Mouse (Mus musculus): ENCODE results near the gene Selenbp2.
"Not testable (repeated sequence)": the region's sequence is repeated elsewhere in the genome, so short reads cannot be mapped to it uniquely, and the experiment has no call there.

Gene Selenbp2

DNA sequence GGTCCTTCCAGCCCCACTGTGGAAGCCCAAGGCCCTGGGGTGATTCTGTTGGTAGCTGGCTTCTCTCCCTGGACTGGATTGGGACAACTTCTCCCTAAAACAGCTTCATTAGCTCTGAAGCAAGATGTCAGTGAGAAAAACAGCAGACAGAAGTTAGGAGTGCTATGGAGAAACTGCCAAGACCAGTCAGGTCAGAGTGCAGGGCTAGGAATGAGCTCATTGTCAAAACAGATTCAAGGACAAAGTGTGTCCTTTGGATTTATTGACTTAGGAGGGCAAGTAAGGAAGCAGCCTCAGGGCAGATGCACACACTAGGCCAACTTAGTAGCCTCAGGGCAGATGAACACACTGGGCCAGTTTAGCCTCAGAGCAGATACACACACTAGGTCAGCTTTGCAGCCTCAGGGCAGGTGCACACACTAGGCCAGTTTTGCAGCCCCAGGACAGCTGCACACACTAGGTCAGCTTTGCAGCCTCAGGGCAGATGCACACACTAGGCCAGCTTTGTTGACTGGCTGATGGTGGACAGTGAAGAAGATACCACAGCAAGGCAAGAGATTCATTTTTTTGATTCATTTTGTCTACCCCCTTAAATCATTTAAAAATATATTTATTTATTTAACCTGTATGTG lies 2.6 kb upstream of the Selenbp2 start:
- no peak for DNase-seq (ENCODE audit: low spot score in 2 of 2)

- DNase-seq (ENCODE audit: low spot score in 2 of 2), result not testable (repeated sequence)
These were observed 1.7 kb upstream of the Selenbp2 start for GRCm38 (mm10) chr3:94691694-94692093.

DNA sequence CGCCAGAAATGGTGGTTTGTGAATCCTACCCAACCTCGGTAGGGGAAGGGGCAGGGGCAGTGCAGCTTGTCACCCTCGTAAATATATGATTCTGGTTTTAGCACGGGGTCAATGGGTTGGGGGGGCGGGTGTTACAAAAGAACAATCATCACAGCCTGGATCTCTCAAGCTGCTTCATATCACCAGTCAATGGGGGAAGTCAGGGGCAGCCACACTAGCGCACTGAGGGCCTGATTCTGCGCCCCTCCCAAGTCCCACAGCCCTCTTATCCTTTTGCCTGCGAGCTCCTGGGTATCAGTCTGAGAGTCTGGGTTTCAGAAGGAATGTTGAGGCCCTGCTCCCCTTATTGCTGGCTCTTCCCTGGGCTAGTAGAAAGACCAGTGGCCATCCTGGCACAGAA lies 518 bp downstream of the Selenbp2 start:
- not testable (repeated sequence) for DNase-seq (ENCODE audit: low spot score in 2 of 2)

DNA sequence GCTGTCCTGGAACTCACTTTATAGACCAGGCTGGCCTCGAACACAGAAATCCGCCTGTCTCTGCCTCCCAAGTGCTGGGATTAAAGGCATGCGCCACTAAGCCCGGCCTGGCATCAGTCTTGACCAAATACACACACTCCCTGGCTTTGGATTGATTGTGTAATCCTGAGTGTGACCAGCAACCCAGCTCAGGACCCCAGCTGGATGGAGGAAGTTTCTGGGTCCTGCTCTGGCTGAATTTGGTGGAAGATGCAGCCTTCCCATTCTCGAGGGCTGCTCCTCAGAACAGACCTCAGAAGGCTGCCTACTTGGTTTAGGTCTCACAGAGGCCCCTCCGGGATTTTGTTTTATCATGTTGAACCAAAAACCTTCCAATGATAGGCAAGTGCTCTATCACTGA lies 2.2 kb downstream of the Selenbp2 start:
- DNase-seq (ENCODE audit: low spot score in 2 of 2), result not testable (repeated sequence)

DNA sequence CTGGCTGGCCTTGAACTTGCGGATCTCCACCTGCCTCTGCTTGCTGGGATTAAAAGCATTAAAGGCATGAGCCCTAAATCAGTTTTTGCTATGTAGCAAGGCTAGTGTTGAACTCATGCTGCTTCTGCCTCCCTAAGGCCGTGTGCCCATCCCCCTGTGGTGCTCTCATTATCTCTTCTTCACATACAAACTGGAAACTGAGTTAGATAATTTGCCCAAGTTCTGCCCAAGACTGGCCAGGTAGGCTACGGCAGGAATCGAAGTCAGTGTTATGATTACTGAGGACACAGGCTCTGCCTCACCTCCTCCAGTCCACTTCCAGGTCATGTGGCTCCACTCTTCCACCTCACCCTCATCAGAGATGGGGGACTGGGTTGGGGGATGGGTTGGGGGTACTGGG lies 2.9 kb downstream of the Selenbp2 start:
- DNase-seq (ENCODE audit: low spot score in 2 of 2), result not testable (repeated sequence)

DNA sequence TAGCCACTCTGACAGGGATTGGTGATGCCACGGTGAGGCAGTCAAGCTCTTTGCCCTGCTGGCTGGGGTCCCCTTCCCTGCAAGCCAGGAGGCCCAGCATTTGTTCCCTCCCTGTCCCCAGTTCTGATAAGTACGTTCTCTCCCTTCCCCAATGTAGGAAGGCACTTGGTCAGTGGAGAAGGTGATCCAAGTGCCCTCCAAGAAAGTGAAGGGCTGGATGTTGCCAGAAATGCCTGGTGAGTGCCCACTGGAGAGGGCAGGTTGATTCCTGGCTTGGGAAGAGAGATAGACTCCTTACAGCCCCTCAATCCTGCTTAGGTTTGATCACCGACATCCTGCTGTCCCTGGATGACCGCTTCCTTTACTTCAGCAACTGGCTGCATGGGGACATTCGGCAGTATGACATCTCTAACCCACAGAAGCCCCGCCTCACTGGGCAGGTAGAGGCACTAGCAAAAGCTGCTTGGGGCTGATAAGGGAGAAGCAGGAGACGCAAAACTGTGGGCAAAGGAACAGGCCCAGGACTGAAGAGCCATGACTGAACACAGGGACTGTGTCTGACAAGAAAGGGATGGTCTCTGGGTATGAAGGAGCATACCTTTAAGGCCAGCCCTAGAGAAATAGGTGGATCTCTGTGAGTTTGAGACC lies 8.9 kb downstream of the Selenbp2 start:
- not testable (repeated sequence) for DNase-seq (ENCODE audit: low spot score in 2 of 2)

- no peak for DNase-seq (ENCODE audit: low spot score in 2 of 2)
These were observed 9.5 kb downstream of the Selenbp2 start for GRCm38 (mm10) chr3:94702856-94703255.

- not testable (repeated sequence) for DNase-seq (ENCODE audit: low spot score in 2 of 2)
These were observed 10.0 kb downstream of the Selenbp2 start for GRCm38 (mm10) chr3:94703364-94703763.

- not testable (repeated sequence) for DNase-seq (ENCODE audit: low spot score in 2 of 2)
These were observed 17.2 kb downstream of the Selenbp2 start for GRCm38 (mm10) chr3:94710591-94710990.

DNA sequence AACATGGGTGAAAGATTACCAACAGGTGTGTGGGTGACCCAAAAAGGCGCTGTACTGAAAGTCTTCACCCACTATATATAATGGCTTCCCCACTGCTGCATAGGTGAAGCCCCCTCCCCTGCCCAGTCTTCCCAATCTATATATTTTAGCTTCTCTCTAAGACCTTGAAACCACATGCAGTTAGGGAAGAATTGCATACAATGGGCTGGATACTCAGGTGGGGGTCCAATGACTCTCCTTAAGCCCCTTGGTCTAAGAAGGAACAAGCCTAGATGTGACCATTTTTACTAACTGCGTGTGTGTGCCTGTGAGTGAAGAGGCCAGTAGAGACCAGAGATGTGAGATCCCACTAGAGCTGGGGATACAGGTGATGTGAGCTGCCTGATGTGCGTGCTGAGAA lies 20.1 kb downstream of the Selenbp2 start:
- DNase-seq (ENCODE audit: low spot score in 2 of 2), result not testable (repeated sequence)

DNA sequence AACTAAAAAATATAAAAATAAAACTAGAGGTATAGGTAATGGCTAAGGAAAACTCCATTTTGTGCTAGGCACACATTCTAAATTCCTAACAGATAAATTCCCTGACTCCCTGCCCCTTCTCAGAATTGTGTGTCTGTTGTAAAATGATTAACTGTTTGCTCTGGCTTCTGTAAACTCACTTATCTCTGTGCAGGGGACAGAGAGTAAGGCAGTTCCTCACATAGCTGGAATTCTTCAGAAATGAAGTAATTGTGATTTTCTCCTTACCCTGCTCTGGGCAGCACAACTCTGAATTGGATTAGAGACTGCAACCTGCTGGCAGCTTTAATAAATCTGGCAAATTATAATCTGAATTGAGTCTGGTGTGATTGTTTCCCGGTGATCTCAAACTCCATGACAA lies 24.9 kb downstream of the Selenbp2 start:
- DNase-seq (ENCODE audit: low spot score in 2 of 2), result not testable (repeated sequence)

- not testable (repeated sequence) for DNase-seq (ENCODE audit: low spot score in 2 of 2)
These were observed 30.3 kb downstream of the Selenbp2 start for GRCm38 (mm10) chr3:94723637-94724036.

DNA sequence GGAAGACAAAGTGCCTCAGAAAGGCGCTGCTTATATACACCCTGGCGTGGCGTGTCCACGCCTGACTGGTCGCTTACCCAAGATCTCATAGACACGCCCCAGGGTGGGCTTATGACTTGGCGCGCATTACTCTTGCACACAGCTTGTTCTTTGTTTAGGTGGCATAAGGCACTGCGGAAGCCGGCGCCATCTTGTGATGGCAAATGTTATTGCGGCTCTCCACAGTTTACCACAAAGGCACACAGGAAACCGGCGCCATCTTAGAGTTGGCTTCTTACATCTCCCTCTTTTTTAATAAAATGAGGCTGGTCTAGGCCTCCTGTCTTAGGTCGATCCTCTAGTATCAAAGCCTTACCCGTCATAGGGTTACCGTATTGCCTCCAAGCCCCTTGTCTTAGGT lies 52.3 kb downstream of the Selenbp2 start:
- DNase-seq (ENCODE audit: low spot score in 2 of 2), result no peak

Measured in urinary bladder, adult 18-20 months (tissue).